Mouse (Mus musculus) testis, adult 2 months (tissue): Measurements from ENCODE around the gene Tle2. TPM values are rescaled to one million over a fixed set of nuclear protein-coding genes. Genes with fewer than 3 reads are reported as not detected.

Experiments used
- H3K27ac ChIP-seq: fragments of 200-500 bp; 2 replicates; pipeline ENCODE4 v1.5.1; 2012; ENCODE audit warnings: low read depth, low read length; ENCODE audit not compliant: control insufficient read depth, insufficient read depth
- H3K27me3 ChIP-seq: fragments of 200-500 bp; 2 replicates; pipeline ENCODE4 v1.6.1; 2012; ENCODE audit warnings: mild to moderate bottlenecking, low read length, moderate library complexity; ENCODE audit not compliant: control insufficient read depth, insufficient read depth
- H3K36me3 ChIP-seq: fragments of 200-500 bp; 2 replicates; pipeline ENCODE4 v1.6.1; 2012; ENCODE audit warnings: mild to moderate bottlenecking, low read length; ENCODE audit not compliant: control insufficient read depth, insufficient read depth
- H3K4me1 ChIP-seq: fragments of 200-500 bp; 2 replicates; pipeline ENCODE4 v1.6.1; 2012; ENCODE audit warnings: low read length; ENCODE audit not compliant: control insufficient read depth, insufficient read depth
- H3K4me3 ChIP-seq: fragments of 200-500 bp; 2 replicates; pipeline ENCODE4 v1.5.1; 2012; ENCODE audit warnings: low read depth, mild to moderate bottlenecking, low read length, moderate library complexity, mixed read lengths; ENCODE audit not compliant: control insufficient read depth
- CTCF ChIP-seq: fragments of 200-500 bp; IDR thresholded peaks from 2 replicates; pipeline ENCODE4 v1.5.1; 2012; ENCODE audit warnings: low read depth, mild to moderate bottlenecking, inconsistent platforms, low read length, moderate library complexity; ENCODE audit not compliant: control insufficient read depth, insufficient read depth, insufficient replicate concordance
- POLR2A ChIP-seq: fragments of 200-500 bp; IDR thresholded peaks from 2 replicates; pipeline ENCODE4 v1.6.1; 2012; ENCODE audit warnings: low read depth, mild to moderate bottlenecking, inconsistent platforms, low read length, moderate library complexity; ENCODE audit not compliant: control insufficient read depth
- polyA plus RNA-seq: library from polyadenylated mRNA; depleted of rRNA; stranded (reverse); fragments of >200 nt; gene quantifications from 2 replicates; pipeline ENCODE4 v1.2.3, GENCODE M21; 2012

Gene Tle2
- polyA plus RNA-seq, 1 experiment, result 19.0 TPM

- Histone ChIP-seq H3K36me3 (no peaks in the 10 kb centered on the region), H3K27ac (no peak overlapping the region)
- TF ChIP-seq CTCF, result no peak
Measured at GRCm38 (mm10) chr10:81538321-81539048, 35.9 kb upstream of the Tle2 start.

GRCm38 (mm10) chr10:81541363-81541762 lies 33.0 kb upstream of the Tle2 start:
- no peak overlapping the region for H3K4me3 ChIP-seq
- peaks cover 9% of the 10 kb centered on the region for H3K4me1 ChIP-seq
- TF ChIP-seq CTCF, result no peak
- no peak for TF ChIP-seq POLR2A
- no peaks in the 10 kb centered on the region for H3K36me3 ChIP-seq
- 0 out of 2 replicates have a peak overlapping the region, but pooled peaks have one; percentile 14 for H3K27ac ChIP-seq
- no peaks in the 10 kb centered on the region for H3K27me3 ChIP-seq

More at GRCm38 (mm10) chr10:81538321-81539048, 35.9 kb upstream of the Tle2 start:
- Histone ChIP-seq H3K4me3 (no peak overlapping the region), H3K27me3 (no peaks in the 10 kb centered on the region), H3K4me1 (no peaks in the 10 kb centered on the region; the same call in 1 of the 2 replicates)

- Histone ChIP-seq H3K27ac (peak overlapping the region; percentile 36; the same call in 1 of the 2 replicates), H3K4me1 (peaks cover 9% of the 10 kb centered on the region), H3K27me3 (no peaks in the 10 kb centered on the region), H3K4me3 (no peak overlapping the region), H3K36me3 (no peaks in the 10 kb centered on the region)
- TF ChIP-seq POLR2A, result no peak
- no peak for TF ChIP-seq CTCF
Measured at GRCm38 (mm10) chr10:81541803-81542202, 32.6 kb upstream of the Tle2 start.

- Histone ChIP-seq H3K4me3 (no peak overlapping the region), H3K4me1 (peaks cover 9% of the 10 kb centered on the region), H3K36me3 (no peaks in the 10 kb centered on the region), H3K27me3 (no peaks in the 10 kb centered on the region), H3K27ac (no peak overlapping the region)
- TF ChIP-seq CTCF (no peak), POLR2A (no peak)
Measured at GRCm38 (mm10) chr10:81542727-81543460, 31.5 kb upstream of the Tle2 start.

- Histone ChIP-seq H3K27ac (no peak overlapping the region), H3K27me3 (no peaks in the 10 kb centered on the region), H3K4me3 (peak overlapping the region; percentile 86; the same call in 1 of the 2 replicates), H3K4me1 (peaks cover 9% of the 10 kb centered on the region), H3K36me3 (no peaks in the 10 kb centered on the region)
- TF ChIP-seq POLR2A (no peak), CTCF (no peak)
Measured at GRCm38 (mm10) chr10:81543633-81544032, 30.7 kb upstream of the Tle2 start.

- Histone ChIP-seq H3K4me1 (peaks cover 9% of the 10 kb centered on the region), H3K27ac (peak overlapping the region; percentile 86)
- no peak; the same call in 1 of the 2 replicates for TF ChIP-seq POLR2A
- no peak for TF ChIP-seq CTCF
Measured at GRCm38 (mm10) chr10:81544296-81545160, 29.8 kb upstream of the Tle2 start.

GRCm38 (mm10) chr10:81545161-81545747 lies 29.1 kb upstream of the Tle2 start, which contains the start of gene Gna11:
Gene Gna11, minus strand, starts transcription at chr10:81545190.
- Histone ChIP-seq H3K4me3 (peak within 1 kb of the TSS; percentile 86), H3K36me3 (no peaks in the 10 kb centered on the region), H3K4me1 (peaks cover 9% of the 10 kb centered on the region), H3K27me3 (no peaks in the 10 kb centered on the region), H3K27ac (peak within 1 kb of the TSS; percentile 86)
- peak; percentile 44; the same call in 1 of the 2 replicates for TF ChIP-seq POLR2A
- TF ChIP-seq CTCF, result no peak

More at GRCm38 (mm10) chr10:81544296-81545160, 29.8 kb upstream of the Tle2 start:
- Histone ChIP-seq H3K36me3 (no peaks in the 10 kb centered on the region), H3K4me3 (peak overlapping the region; percentile 86), H3K27me3 (no peaks in the 10 kb centered on the region)
